Mouse (Mus musculus) lung, postnatal 0 days (tissue): ENCODE data around the gene Vmn1r227. TPM values are rescaled to one million over a fixed set of nuclear protein-coding genes. Genes with fewer than 3 reads are reported as not detected.

Experiments used
- ATAC-seq: fragments of 200-750 bp; cut with Nextera tagmentation; 2 replicates; pipeline ENCODE4 v1.8.0; 2017; ENCODE audit warnings: moderate library complexity
- DNase-seq: peaks from one replicate; pipeline ENCODE4 v3.0.0-alpha.2; 2016; ENCODE audit warnings: low spot score
- H3K27ac ChIP-seq: fragments of 300-500 bp; sonication (generic); 2 replicates; pipeline ENCODE4 v1.5.1; 2014; ENCODE audit warnings: antibody characterized with exemption, mild to moderate bottlenecking, low read length, mixed read lengths
- H3K27me3 ChIP-seq: fragments of 300-500 bp; sonication (generic); replicated peaks from 2 replicates; pipeline ENCODE4 v1.6.1; 2014; ENCODE audit warnings: low read length, mixed read lengths; ENCODE audit not compliant: insufficient read depth
- H3K36me3 ChIP-seq: fragments of 300-500 bp; sonication (generic); 2 replicates; pipeline ENCODE4 v1.6.1; 2014; ENCODE audit warnings: low read length, mixed read lengths; ENCODE audit not compliant: insufficient read depth
- H3K4me1 ChIP-seq: fragments of 300-500 bp; sonication (generic); 2 replicates; pipeline ENCODE4 v1.6.1; 2014; ENCODE audit warnings: antibody characterized with exemption, low read depth, low read length, mixed read lengths; ENCODE audit not compliant: insufficient read depth
- H3K4me2 ChIP-seq: fragments of 300-500 bp; sonication (generic); replicated peaks from 2 replicates; pipeline ENCODE4 v1.6.1; 2014; ENCODE audit warnings: low read depth, mild to moderate bottlenecking, low read length, moderate library complexity, mixed read lengths
- H3K4me3 ChIP-seq: fragments of 300-500 bp; sonication (generic); 2 replicates; pipeline ENCODE4 v1.5.1; 2014; ENCODE audit warnings: low read depth, low read length
- H3K9ac ChIP-seq: fragments of 300-500 bp; sonication (generic); replicated peaks from 2 replicates; pipeline ENCODE4 v1.6.1; 2014; ENCODE audit warnings: low read depth, mild to moderate bottlenecking
- H3K9me3 ChIP-seq: fragments of 300-500 bp; sonication (generic); 2 replicates; pipeline ENCODE4 v1.6.1; 2016; ENCODE audit warnings: low read length, mixed read lengths
- CTCF ChIP-seq: IDR thresholded peaks from 2 replicates; pipeline ENCODE4 v1.5.1; 2016; ENCODE audit warnings: antibody characterized with exemption, mild to moderate bottlenecking
- EP300 ChIP-seq: IDR thresholded peaks from 2 replicates; pipeline ENCODE4 v1.6.1; 2016; ENCODE audit warnings: antibody characterized with exemption, mild to moderate bottlenecking, control low read depth
- WGBS: fragments of 180-500 bp; shearing (Covaris S2); extraction: QIAGEN DNeasy Blood & Tissue Kit; methylation state at CpG from one replicate; pipeline ENCODE4 v1.1.7; 2014; 5-methylcytosine and 5-hydroxymethylcytosine counted together
- polyA plus RNA-seq: library from polyadenylated mRNA; unstranded; fragments of >200 nt; fragmentation: Nextera tagmentation; extraction: Ambion mirVana; gene quantifications from 2 replicates; pipeline ENCODE4 v1.2.1, GENCODE M21; 2015

Vmn1r227 gene
- not detected in 2 replicates for polyA plus RNA-seq

GRCm38 (mm10) chr17:20729543-20729942 lies at the start of gene Vmn1r227:
Gene Vmn1r227, plus strand, starts transcription at chr17:20729843.
- DNase-seq = no peak
- Histone ChIP-seq H3K4me3 (no peak within 1 kb of the TSS), H3K9ac (no peak within 1 kb of the TSS), H3K36me3 (no peaks in the 10 kb centered on the region), H3K27me3 (no peaks in the 10 kb centered on the region), H3K27ac (no peak within 1 kb of the TSS), H3K4me2 (no peak within 1 kb of the TSS), H3K4me1 (no peaks in the 10 kb centered on the region), H3K9me3 (no peaks in the 10 kb centered on the region)
- WGBS = 20% methylated on average over 1 of the region's 1 CpGs
- no peak for ATAC-seq
- TF ChIP-seq CTCF (no peak), EP300 (no peak)

DNA sequence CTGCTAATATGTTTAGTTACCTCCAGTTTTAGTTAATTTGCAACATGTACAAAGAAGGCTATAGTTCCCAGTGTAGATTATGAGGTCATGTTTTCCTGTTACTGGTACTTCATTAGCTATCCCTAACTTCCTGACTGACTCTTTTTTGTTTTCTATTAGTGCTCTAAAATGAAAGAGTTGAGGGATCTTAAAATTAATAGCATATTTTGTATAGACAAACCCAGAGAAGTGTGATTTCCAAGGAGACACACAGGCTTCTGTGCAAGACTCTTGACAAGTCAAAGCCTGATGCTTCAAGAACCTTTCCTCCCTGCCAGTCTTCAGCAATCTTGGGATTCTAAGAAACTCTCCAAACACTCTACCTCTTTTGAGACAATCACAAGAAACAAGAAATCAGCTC lies 47.1 kb upstream of the Vmn1r227 start, which contains the start of gene Vmn1r226:
Vmn1r226 (plus strand) TSS at position 301 of the 400 bp plus-strand sequence.
- ATAC-seq (no peak), DNase-seq (no peak)
- Histone ChIP-seq H3K27ac (no peak within 1 kb of the TSS), H3K4me3 (no peak within 1 kb of the TSS), H3K9ac (no peak within 1 kb of the TSS), H3K9me3 (no peaks in the 10 kb centered on the region; the same call in 1 of the 2 replicates), H3K27me3 (no peaks in the 10 kb centered on the region), H3K4me1 (no peaks in the 10 kb centered on the region), H3K36me3 (no peaks in the 10 kb centered on the region), H3K4me2 (no peak within 1 kb of the TSS)
- TF ChIP-seq EP300 (no peak), CTCF (no peak)

DNA sequence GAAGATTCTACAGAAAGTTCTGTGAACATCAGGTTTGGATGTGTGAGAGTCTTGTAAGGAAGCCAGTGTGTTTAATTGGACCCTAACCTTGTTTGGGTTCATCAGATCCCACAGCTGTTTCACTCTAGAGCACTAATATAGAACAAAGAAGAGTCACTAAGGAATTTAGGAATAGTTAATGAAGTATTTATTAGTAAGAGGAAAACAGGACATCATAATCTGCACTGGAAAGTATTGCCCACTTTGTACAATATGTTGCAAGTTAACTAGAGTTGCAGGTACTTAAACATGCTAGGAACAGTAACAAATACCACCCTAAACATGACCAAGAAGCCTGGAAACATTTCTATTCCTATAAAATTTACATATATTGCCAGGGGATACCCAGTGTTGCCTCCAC lies 56.4 kb downstream of the Vmn1r227 start, which contains the start of gene Vmn1r228:
Vmn1r228 (minus strand) TSS at position 101 of the 400 bp plus-strand sequence.
- TF ChIP-seq CTCF (no peak), EP300 (no peak)
- ATAC-seq = no peak
- H3K27me3 ChIP-seq = no peaks in the 10 kb centered on the region
- no peak within 1 kb of the TSS for H3K4me3 ChIP-seq
- H3K36me3 ChIP-seq = no peaks in the 10 kb centered on the region
- H3K4me1 ChIP-seq = no peaks in the 10 kb centered on the region
- no peak within 1 kb of the TSS for H3K4me2 ChIP-seq
- no peak within 1 kb of the TSS for H3K27ac ChIP-seq
- no peak for DNase-seq
- H3K9ac ChIP-seq = no peak within 1 kb of the TSS
- H3K9me3 ChIP-seq = no peaks in the 10 kb centered on the region

Other genes with a start within 250 kb of the Vmn1r227 start
- not detected in 2 replicates for gene Vmn2r108, start 248.5 kb upstream of the Vmn1r227 start, polyA plus RNA-seq
- gene Vmn1r225, start 231.7 kb upstream of the Vmn1r227 start, polyA plus RNA-seq = not detected in 2 replicates
- not detected in 2 replicates for gene Vmn2r109, start 165.1 kb upstream of the Vmn1r227 start, polyA plus RNA-seq
- gene Vmn2r110, start 133.4 kb upstream of the Vmn1r227 start, polyA plus RNA-seq = not detected in 2 replicates
- not detected in 2 replicates for gene Fpr-rs3, start 105.0 kb upstream of the Vmn1r227 start, polyA plus RNA-seq
- gene Vmn1r226, start 47.0 kb upstream of the Vmn1r227 start, polyA plus RNA-seq = not detected in 2 replicates
- not detected in 2 replicates for gene Vmn1r228, start 56.3 kb downstream of the Vmn1r227 start, polyA plus RNA-seq
- gene Vmn1r229, start 81.7 kb downstream of the Vmn1r227 start, polyA plus RNA-seq = not detected in 2 replicates
- gene Vmn1r230, start 110.6 kb downstream of the Vmn1r227 start, polyA plus RNA-seq = not detected in 2 replicates
- gene Vmn1r231, start 175.2 kb downstream of the Vmn1r227 start, polyA plus RNA-seq = not detected in 2 replicates
- not detected in 2 replicates for gene Vmn1r232, start 189.9 kb downstream of the Vmn1r227 start, polyA plus RNA-seq
- 208 and 221 TPM in 2 replicates for gene Ppp2r1a, start 215.5 kb downstream of the Vmn1r227 start, polyA plus RNA-seq